Mouse (Mus musculus): Measurements from ENCODE around the gene Rps6kl1.

The Rps6kl1 gene

GRCm38 (mm10) chr12:85106292-85106691 is 44.8 kb downstream of the Rps6kl1 start:
- DNase-seq (ENCODE audit: low spot score) = no peak

GRCm38 (mm10) chr12:85104789-85105188 is 46.3 kb downstream of the Rps6kl1 start:
- DNase-seq (ENCODE audit: low spot score) = no peak

- no peak for DNase-seq (ENCODE audit: low spot score)
These were observed 48.0 kb downstream of the Rps6kl1 start for GRCm38 (mm10) chr12:85103096-85103495.

GRCm38 (mm10) chr12:85101521-85102106 is 49.5 kb downstream of the Rps6kl1 start:
- no peak for DNase-seq (ENCODE audit: low spot score)

- DNase-seq (ENCODE audit: low spot score) = no peak
These were observed 50.1 kb downstream of the Rps6kl1 start for GRCm38 (mm10) chr12:85101001-85101400.

GRCm38 (mm10) chr12:85095859-85096258 is 55.2 kb downstream of the Rps6kl1 start:
- no peak for DNase-seq (ENCODE audit: low spot score)

GRCm38 (mm10) chr12:85095146-85095545 is 55.9 kb downstream of the Rps6kl1 start:
- no peak for DNase-seq (ENCODE audit: low spot score)

GRCm38 (mm10) chr12:85094706-85095105 is 56.4 kb downstream of the Rps6kl1 start:
- peak; percentile 67 for DNase-seq (ENCODE audit: low spot score)

GRCm38 (mm10) chr12:85094010-85094409 is 57.1 kb downstream of the Rps6kl1 start:
- no peak for DNase-seq (ENCODE audit: low spot score)

- DNase-seq (ENCODE audit: low spot score) = no peak
These were observed 58.9 kb downstream of the Rps6kl1 start for GRCm38 (mm10) chr12:85092214-85092613.

- DNase-seq (ENCODE audit: low spot score) = no peak
These were observed 59.9 kb downstream of the Rps6kl1 start for GRCm38 (mm10) chr12:85091190-85091589.

GRCm38 (mm10) chr12:85087845-85088244 is 63.2 kb downstream of the Rps6kl1 start:
- no peak for DNase-seq (ENCODE audit: low spot score)

Measured in testis, postnatal 14 days (tissue).